Mouse (Mus musculus) midbrain, embryonic 13.5 days (tissue): ENCODE measurements around the gene Nudt4. TPM values are rescaled to one million over a fixed set of nuclear protein-coding genes. Genes with fewer than 3 reads are reported as not detected.
"Not testable (repeated sequence)": the region's sequence is repeated elsewhere in the genome, so short reads cannot be mapped to it uniquely, and the experiment has no call there.

Experiments used
- ATAC-seq: fragments of 200-750 bp; cut with Nextera tagmentation; 2 replicates; pipeline ENCODE4 v1.8.0; 2017; ENCODE audit warnings: mild to moderate bottlenecking, moderate TSS enrichment, moderate library complexity
- H3K27ac ChIP-seq: fragments of 300-500 bp; sonication (generic); 2 replicates; pipeline ENCODE4 v1.5.1; 2015; ENCODE audit warnings: inconsistent platforms, mild to moderate bottlenecking, moderate library complexity
- H3K27me3 ChIP-seq: fragments of 300-500 bp; sonication (generic); 2 replicates; pipeline ENCODE4 v1.6.1; 2015; ENCODE audit warnings: mild to moderate bottlenecking, inconsistent platforms
- H3K36me3 ChIP-seq: fragments of 300-500 bp; sonication (generic); 2 replicates; pipeline ENCODE4 v1.6.1; 2015; ENCODE audit warnings: mild to moderate bottlenecking, inconsistent platforms
- H3K4me1 ChIP-seq: fragments of 300-500 bp; sonication (generic); replicated peaks from 2 replicates; pipeline ENCODE4 v1.6.1; 2015; ENCODE audit warnings: inconsistent platforms
- H3K4me2 ChIP-seq: fragments of 300-500 bp; sonication (generic); replicated peaks from 2 replicates; pipeline ENCODE4 v1.6.1; 2015; ENCODE audit warnings: moderate library complexity, mild to moderate bottlenecking, inconsistent platforms
- H3K4me3 ChIP-seq: fragments of 300-500 bp; sonication (generic); replicated peaks from 2 replicates; pipeline ENCODE4 v1.5.1; 2015; ENCODE audit warnings: mild to moderate bottlenecking, inconsistent platforms
- H3K9ac ChIP-seq: fragments of 300-500 bp; sonication (generic); replicated peaks from 2 replicates; pipeline ENCODE4 v1.6.1; 2015; ENCODE audit warnings: mild to moderate bottlenecking, inconsistent platforms
- H3K9me3 ChIP-seq: fragments of 300-500 bp; sonication (generic); 2 replicates; pipeline ENCODE4 v1.6.1; 2016; ENCODE audit warnings: mild to moderate bottlenecking, inconsistent platforms
- WGBS: fragments of 180-500 bp; shearing (Covaris S2); methylation state at CpG from one replicate; pipeline ENCODE4 v1.1.7; 2015; 5-methylcytosine and 5-hydroxymethylcytosine counted together
- polyA plus RNA-seq: library from polyadenylated mRNA; unstranded; fragments of >200 nt; fragmentation: Nextera tagmentation; extraction: Ambion mirVana; gene quantifications from 2 replicates; pipeline ENCODE4 v1.2.1, GENCODE M21; 2015

Nudt4 gene
- polyA plus RNA-seq, 1 experiment from 2014 or later = 72.5 TPM

- Histone ChIP-seq H3K36me3 (no peaks in the 10 kb centered on the region; the same call in 1 of the 2 replicates), H3K4me3 (peak overlapping the region; percentile 91), H3K9ac (peak overlapping the region; percentile 96), H3K27ac (peak overlapping the region; percentile 94), H3K9me3 (no peaks in the 10 kb centered on the region), H3K27me3 (no peaks in the 10 kb centered on the region), H3K4me2 (peak overlapping the region; percentile 90), H3K4me1 (peaks cover 42% of the 10 kb centered on the region)
- ATAC-seq = peak; percentile 66
- WGBS = 1% methylated on average over 65 of the region's 65 CpGs
These were observed 796 bp downstream of the Nudt4 start for GRCm38 (mm10) chr10:95562859-95563841.

- Histone ChIP-seq H3K4me2 (peak overlapping the region; percentile 90), H3K36me3 (peaks cover 3% of the 10 kb centered on the region; the same call in 1 of the 2 replicates), H3K27me3 (no peaks in the 10 kb centered on the region), H3K27ac (no peak overlapping the region), H3K9me3 (no peaks in the 10 kb centered on the region), H3K4me3 (peak overlapping the region; percentile 91), H3K4me1 (peaks cover 42% of the 10 kb centered on the region), H3K9ac (peak overlapping the region; percentile 96)
- no peak for ATAC-seq
- WGBS = 5% methylated on average over 8 of the region's 8 CpGs
These were observed 1.6 kb downstream of the Nudt4 start for GRCm38 (mm10) chr10:95562395-95562794.

GRCm38 (mm10) chr10:95561616-95562015 lies 2.3 kb downstream of the Nudt4 start:
- Histone ChIP-seq H3K4me2 (peak overlapping the region; percentile 90), H3K9me3 (no peaks in the 10 kb centered on the region), H3K4me3 (peak overlapping the region; percentile 91), H3K36me3 (peaks cover 4% of the 10 kb centered on the region; the same call in 1 of the 2 replicates), H3K4me1 (peaks cover 42% of the 10 kb centered on the region), H3K27me3 (no peaks in the 10 kb centered on the region), H3K27ac (no peak overlapping the region), H3K9ac (peak overlapping the region; percentile 96; the same call in 1 of the 2 replicates)
- ATAC-seq = no peak
- WGBS = 52% methylated on average over 7 of the region's 7 CpGs

GRCm38 (mm10) chr10:95560394-95560983 lies 3.5 kb downstream of the Nudt4 start:
- Histone ChIP-seq H3K4me2 (peak overlapping the region; percentile 16; the same call in 1 of the 2 replicates), H3K9me3 (no peaks in the 10 kb centered on the region), H3K9ac (0 out of 2 replicates have a peak overlapping the region, but pooled peaks have one; percentile 5), H3K27ac (no peak overlapping the region), H3K36me3 (peaks cover 4% of the 10 kb centered on the region; the same call in 1 of the 2 replicates), H3K27me3 (no peaks in the 10 kb centered on the region), H3K4me1 (peaks cover 43% of the 10 kb centered on the region), H3K4me3 (no peak overlapping the region)
- 80% methylated on average over 9 of the region's 9 CpGs for WGBS
- no peak for ATAC-seq

- Histone ChIP-seq H3K27ac (no peak overlapping the region), H3K4me2 (no peak overlapping the region), H3K9ac (no peak overlapping the region), H3K4me1 (peaks cover 46% of the 10 kb centered on the region), H3K4me3 (no peak overlapping the region), H3K27me3 (no peaks in the 10 kb centered on the region), H3K36me3 (peaks cover 4% of the 10 kb centered on the region; the same call in 1 of the 2 replicates), H3K9me3 (no peaks in the 10 kb centered on the region)
- no peak for ATAC-seq
- 79% methylated on average over 7 of the region's 7 CpGs for WGBS
These were observed 4.5 kb downstream of the Nudt4 start for GRCm38 (mm10) chr10:95559426-95559825.

- 83% methylated on average over 5 of the region's 5 CpGs for WGBS
- Histone ChIP-seq H3K36me3 (peaks cover 4% of the 10 kb centered on the region; the same call in 1 of the 2 replicates), H3K4me1 (peaks cover 43% of the 10 kb centered on the region), H3K27me3 (no peaks in the 10 kb centered on the region), H3K4me3 (no peak overlapping the region), H3K9ac (no peak overlapping the region), H3K27ac (no peak overlapping the region), H3K9me3 (no peaks in the 10 kb centered on the region), H3K4me2 (no peak overlapping the region)
- ATAC-seq = no peak
These were observed 6.6 kb downstream of the Nudt4 start for GRCm38 (mm10) chr10:95557337-95557828.

- no peak overlapping the region for H3K4me2 ChIP-seq
- H3K27ac ChIP-seq = no peak overlapping the region
- H3K4me3 ChIP-seq = no peak overlapping the region
- ATAC-seq = no peak
- 84% methylated on average over 11 of the region's 11 CpGs for whole genome bisulfite sequencing
- H3K27me3 ChIP-seq = no peaks in the 10 kb centered on the region
- no peak overlapping the region for H3K9ac ChIP-seq
- peaks cover 35% of the 10 kb centered on the region for H3K4me1 ChIP-seq
- peaks cover 4% of the 10 kb centered on the region; the same call in 1 of the 2 replicates for H3K36me3 ChIP-seq
- H3K9me3 ChIP-seq = no peaks in the 10 kb centered on the region
These were observed 8.1 kb downstream of the Nudt4 start for GRCm38 (mm10) chr10:95555866-95556265.

- 53% methylated on average over 3 of the region's 3 CpGs for WGBS
- Histone ChIP-seq H3K9ac (no peak overlapping the region), H3K4me3 (no peak overlapping the region), H3K4me2 (no peak overlapping the region), H3K36me3 (peaks cover 18% of the 10 kb centered on the region), H3K9me3 (no peaks in the 10 kb centered on the region), H3K27me3 (no peaks in the 10 kb centered on the region), H3K27ac (no peak overlapping the region), H3K4me1 (peaks cover 16% of the 10 kb centered on the region)
- ATAC-seq = peak; percentile 55; the same call in 1 of the 2 replicates
These were observed 11.6 kb downstream of the Nudt4 start for GRCm38 (mm10) chr10:95552326-95552725.

GRCm38 (mm10) chr10:95551752-95552151 lies 12.2 kb downstream of the Nudt4 start:
- H3K9me3 ChIP-seq = no peaks in the 10 kb centered on the region
- H3K9ac ChIP-seq = no peak overlapping the region
- H3K36me3 ChIP-seq = peaks cover 19% of the 10 kb centered on the region
- H3K27ac ChIP-seq = no peak overlapping the region
- no peak overlapping the region for H3K4me2 ChIP-seq
- H3K4me1 ChIP-seq = peaks cover 16% of the 10 kb centered on the region
- H3K27me3 ChIP-seq = no peaks in the 10 kb centered on the region
- no peak overlapping the region for H3K4me3 ChIP-seq
- ATAC-seq = no peak

GRCm38 (mm10) chr10:95550506-95550905 lies 13.4 kb downstream of the Nudt4 start:
- 75% methylated on average over 1 of the region's 1 CpGs for WGBS
- H3K9ac ChIP-seq = no peak overlapping the region
- H3K4me1 ChIP-seq = peaks cover 12% of the 10 kb centered on the region
- no peak for ATAC-seq
- H3K9me3 ChIP-seq = no peaks in the 10 kb centered on the region
- H3K27ac ChIP-seq = no peak overlapping the region
- H3K4me2 ChIP-seq = no peak overlapping the region
- H3K36me3 ChIP-seq = peaks cover 26% of the 10 kb centered on the region
- no peak overlapping the region for H3K4me3 ChIP-seq
- no peaks in the 10 kb centered on the region for H3K27me3 ChIP-seq

- not testable (repeated sequence) for H3K4me3 ChIP-seq, H3K27ac ChIP-seq, H3K4me1 ChIP-seq, H3K4me2 ChIP-seq, H3K9ac ChIP-seq, H3K9me3 ChIP-seq, H3K27me3 ChIP-seq, ATAC-seq
- peaks cover 27% of the 10 kb centered on the region for H3K36me3 ChIP-seq
- WGBS = 61% methylated on average over 5 of the region's 5 CpGs
These were observed 14.9 kb downstream of the Nudt4 start for GRCm38 (mm10) chr10:95549080-95549479.
